Mouse (Mus musculus): Measurements from ENCODE around the gene Taf10. TPM values are rescaled to one million over a fixed set of nuclear protein-coding genes. Genes with fewer than 3 reads are reported as not detected.

Taf10 gene
- total and polyA plus RNA-seq, 3 experiments = 233 to 350 TPM; not detected in 1

GRCm38 (mm10) chr7:105769959-105770358, 25.8 kb upstream of the Taf10 start:
- H3K9ac ChIP-seq (ENCODE audit: control insufficient read depth, low read depth, low read length, poor library complexity, severe bottlenecking) = no peak overlapping the region
- no peaks in the 10 kb centered on the region for H3K36me3 ChIP-seq (ENCODE audit: control insufficient read depth in 1 of 2, insufficient read depth in 2 of 2, low read length in 2 of 2)
- H3K4me3 ChIP-seq (ENCODE audit: control insufficient read depth in 1 of 2, insufficient read depth in 1 of 2, low read depth in 2 of 2, low read length in 2 of 2) = no peak overlapping the region
- DNase-seq (ENCODE audit: low read depth, low spot score) = no peak
- no peaks in the 10 kb centered on the region for H3K9me3 ChIP-seq (replicated peaks; ENCODE audit: insufficient read depth, low read length)
- no peaks in the 10 kb centered on the region for H3K4me1 ChIP-seq (ENCODE audit: control insufficient read depth in 1 of 2, insufficient read depth in 2 of 2, low read length in 2 of 2)
- no peak overlapping the region for H3K27ac ChIP-seq (ENCODE audit: control insufficient read depth, low read depth, low read length)
- no peaks in the 10 kb centered on the region for H3K79me2 ChIP-seq (ENCODE audit: control insufficient read depth, insufficient read depth, low read length, poor library complexity)
- TF ChIP-seq ZMIZ1 (IDR thresholded peaks at IDR 0.05; ENCODE audit: low read depth, low read length) (no peak), NRF1 (IDR thresholded peaks at IDR 0.05; ENCODE audit: insufficient read depth, low read depth, low read length, poor library complexity, severe bottlenecking) (no peak), MAX (IDR thresholded peaks at IDR 0.05; ENCODE audit: low read length) (no peak), POLR2A (IDR thresholded peaks at IDR 0.05; ENCODE audit: control insufficient read depth in 1 of 2, insufficient read depth in 1 of 2, low read depth in 1 of 2, low read length in 2 of 2, poor library complexity in 1 of 2) (no peak), SMC3 (IDR thresholded peaks at IDR 0.05; ENCODE audit: low read depth, low read length) (no peak), BHLHE40 (IDR thresholded peaks at IDR 0.05; ENCODE audit: borderline replicate concordance, low read depth, low read length) (no peak), UBTF (IDR thresholded peaks at IDR 0.05; ENCODE audit: borderline replicate concordance, insufficient read depth, low read depth, low read length) (no peak), CHD2 (IDR thresholded peaks at IDR 0.05; ENCODE audit: low read length) (no peak), ZC3H11A (IDR thresholded peaks at IDR 0.05; ENCODE audit: low read depth, low read length) (no peak), HCFC1 (IDR thresholded peaks at IDR 0.05; ENCODE audit: low read depth, low read length) (no peak), JUND (IDR thresholded peaks at IDR 0.05; ENCODE audit: low read depth, low read length) (no peak), MXI1 (IDR thresholded peaks at IDR 0.05; ENCODE audit: low read depth, low read length) (no peak), TCF12 (IDR thresholded peaks at IDR 0.05; ENCODE audit: low read depth, low read length) (no peak), MAFK (IDR thresholded peaks at IDR 0.05; ENCODE audit: borderline replicate concordance, low read depth, low read length) (no peak), MYB (IDR thresholded peaks at IDR 0.05; ENCODE audit: low read depth, low read length) (no peak), ETS1 (IDR thresholded peaks at IDR 0.05; ENCODE audit: low read depth, low read length) (no peak), GABPA (IDR thresholded peaks at IDR 0.05; ENCODE audit: low read depth, low read length) (no peak)
- peaks cover 2 to 9% of the 10 kb centered on the region in 2 experiments; a peak in 3 of 4 replicates for H3K27me3 ChIP-seq (ENCODE audit: control insufficient read depth in 1 of 2, insufficient read depth in 2 of 2, low read length in 2 of 2)

DNA sequence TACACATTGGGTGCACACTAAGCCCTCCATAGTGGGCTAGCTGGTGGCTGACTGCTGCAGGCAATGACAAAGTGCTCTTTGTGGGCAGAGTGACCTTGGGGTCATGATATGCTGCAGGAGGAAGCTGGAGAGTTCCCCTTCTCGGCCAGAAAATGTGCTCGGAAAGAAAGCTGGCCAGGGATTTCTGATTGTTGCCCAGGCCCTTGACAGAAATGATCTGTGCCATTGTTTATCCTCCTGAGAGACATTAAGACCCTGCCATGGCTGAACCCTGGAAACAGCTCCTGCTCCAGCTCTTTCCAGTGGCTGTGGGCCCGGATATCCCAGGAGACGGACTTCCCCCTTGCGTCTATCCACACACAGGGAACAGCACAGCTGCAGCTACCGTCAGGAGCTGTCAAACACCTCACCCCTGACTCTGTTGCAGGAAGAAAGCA, 23.6 kb upstream of the Taf10 start:
- no peak overlapping the region for H3K4me3 ChIP-seq (ENCODE audit: control insufficient read depth in 1 of 2, insufficient read depth in 1 of 2, low read depth in 2 of 2, low read length in 2 of 2)
- no peak overlapping the region for H3K9ac ChIP-seq (ENCODE audit: control insufficient read depth, low read depth, low read length, poor library complexity, severe bottlenecking)
- no peak for DNase-seq (ENCODE audit: low read depth, low spot score)
- H3K9me3 ChIP-seq (replicated peaks; ENCODE audit: insufficient read depth, low read length) = no peaks in the 10 kb centered on the region
- H3K4me1 ChIP-seq (ENCODE audit: control insufficient read depth in 1 of 2, insufficient read depth in 2 of 2, low read length in 2 of 2) = no peaks in the 10 kb centered on the region
- TF ChIP-seq TBP (IDR thresholded peaks at IDR 0.05; ENCODE audit: low read depth, low read length) (no peak), MXI1 (IDR thresholded peaks at IDR 0.05; ENCODE audit: low read depth, low read length) (no peak), MAZ (IDR thresholded peaks at IDR 0.05; ENCODE audit: low read depth, low read length) (no peak), UBTF (IDR thresholded peaks at IDR 0.05; ENCODE audit: borderline replicate concordance, insufficient read depth, low read depth, low read length) (no peak), NRF1 (IDR thresholded peaks at IDR 0.05; ENCODE audit: insufficient read depth, low read depth, low read length, poor library complexity, severe bottlenecking) (no peak), BHLHE40 (IDR thresholded peaks at IDR 0.05; ENCODE audit: borderline replicate concordance, low read depth, low read length) (no peak), POLR2A (IDR thresholded peaks at IDR 0.05; ENCODE audit: control insufficient read depth in 1 of 2, insufficient read depth in 1 of 2, low read depth in 1 of 2, low read length in 2 of 2, poor library complexity in 1 of 2) (no peak), SIN3A (IDR thresholded peaks at IDR 0.05; ENCODE audit: low read length) (no peak), TAL1 (IDR thresholded peaks at IDR 0.05; ENCODE audit: low read length) (no peak), RAD21 (IDR thresholded peaks at IDR 0.05; ENCODE audit: low read depth, low read length) (no peak)
- no peaks in the 10 kb centered on the region for H3K79me2 ChIP-seq (ENCODE audit: control insufficient read depth, insufficient read depth, low read length, poor library complexity)
- H3K27ac ChIP-seq (ENCODE audit: control insufficient read depth, low read depth, low read length) = no peak overlapping the region
- no peaks in the 10 kb centered on the region for H3K36me3 ChIP-seq (ENCODE audit: control insufficient read depth in 1 of 2, insufficient read depth in 2 of 2, low read length in 2 of 2)
- peaks cover 2 to 7% of the 10 kb centered on the region in 2 experiments; a peak in 3 of 4 replicates for H3K27me3 ChIP-seq (ENCODE audit: control insufficient read depth in 1 of 2, insufficient read depth in 2 of 2, low read length in 2 of 2)

All from MEL (cell line).